Mouse (Mus musculus) embryonic facial prominence, embryonic 13.5 days (tissue): ENCODE data around the gene Aagab. TPM values are rescaled to one million over a fixed set of nuclear protein-coding genes. Genes with fewer than 3 reads are reported as not detected.
A peak's percentile ranks its signal among the peaks of the same experiment; 100 is the strongest.

Source experiments
- ATAC-seq: fragments of 200-750 bp; cut with Nextera tagmentation; 2 replicates; pipeline ENCODE4 v1.8.0; 2017; ENCODE audit warnings: low read depth; ENCODE audit not compliant: insufficient number of reproducible peaks, insufficient read depth, low FRiP score, low TSS enrichment
- H3K27ac ChIP-seq: fragments of 300-500 bp; sonication (generic); 2 replicates; pipeline ENCODE4 v1.5.1; 2015; ENCODE audit warnings: moderate library complexity, mild to moderate bottlenecking, inconsistent platforms
- H3K27me3 ChIP-seq: fragments of 300-500 bp; sonication (generic); 2 replicates; pipeline ENCODE4 v1.6.1; 2015; ENCODE audit warnings: mild to moderate bottlenecking, inconsistent platforms
- H3K36me3 ChIP-seq: fragments of 300-500 bp; sonication (generic); 2 replicates; pipeline ENCODE4 v1.6.1; 2015; ENCODE audit warnings: mild to moderate bottlenecking, inconsistent platforms
- H3K4me1 ChIP-seq: fragments of 300-500 bp; sonication (generic); 2 replicates; pipeline ENCODE4 v1.6.1; 2015; ENCODE audit warnings: inconsistent platforms
- H3K4me2 ChIP-seq: fragments of 300-500 bp; sonication (generic); 2 replicates; pipeline ENCODE4 v1.6.1; 2015; ENCODE audit warnings: moderate library complexity, mild to moderate bottlenecking, inconsistent platforms
- H3K4me3 ChIP-seq: fragments of 300-500 bp; sonication (generic); 2 replicates; pipeline ENCODE4 v1.5.1; 2015; ENCODE audit warnings: mild to moderate bottlenecking, inconsistent platforms
- H3K9ac ChIP-seq: fragments of 300-500 bp; sonication (generic); 2 replicates; pipeline ENCODE4 v1.6.1; 2015; ENCODE audit warnings: mild to moderate bottlenecking, inconsistent platforms
- H3K9me3 ChIP-seq: fragments of 300-500 bp; sonication (generic); 2 replicates; pipeline ENCODE4 v1.6.1; 2016; ENCODE audit warnings: inconsistent platforms
- WGBS: fragments of 180-500 bp; shearing (Covaris S2); methylation state at CpG from one replicate; pipeline ENCODE4 v1.1.7; 2015; ENCODE audit warnings: mixed read lengths; 5-methylcytosine and 5-hydroxymethylcytosine counted together
- polyA plus RNA-seq: library from polyadenylated mRNA; unstranded; fragments of >200 nt; fragmentation: Nextera tagmentation; extraction: Ambion mirVana; gene quantifications from 2 replicates; pipeline ENCODE4 v1.2.1, GENCODE M21; 2015

The Aagab gene
- polyA plus RNA-seq, 1 experiment from 2014 or later: 28.9 TPM

DNA sequence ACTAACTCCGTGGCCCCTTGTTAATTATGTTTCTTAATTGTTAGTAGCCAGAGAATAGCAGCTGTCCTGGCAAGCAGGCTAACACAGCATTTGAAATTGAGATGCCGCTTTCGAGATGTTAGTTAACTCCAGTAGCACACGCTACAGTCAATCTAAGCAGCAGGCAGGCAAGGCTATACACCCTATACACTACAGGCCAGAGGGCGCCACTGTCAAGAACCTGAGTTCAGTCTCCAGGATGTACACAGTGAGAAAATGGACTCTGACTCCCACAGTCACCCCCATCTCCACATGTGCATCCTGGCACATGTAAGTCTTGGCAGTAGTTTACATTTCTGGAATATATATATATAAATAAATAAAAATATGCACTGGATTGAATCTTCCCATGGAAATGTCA lies 22.8 kb upstream of the Aagab start:
- 80% methylated on average over 5 of the region's 5 CpGs for WGBS
- H3K4me1 ChIP-seq: peaks cover 8% of the 10 kb centered on the region; the same call in 1 of the 2 replicates
- H3K4me3 ChIP-seq: no peak overlapping the region
- no peaks in the 10 kb centered on the region for H3K9me3 ChIP-seq
- H3K9ac ChIP-seq: no peak overlapping the region
- H3K27ac ChIP-seq: no peak overlapping the region
- no peak for ATAC-seq
- H3K4me2 ChIP-seq: no peak overlapping the region
- no peaks in the 10 kb centered on the region for H3K36me3 ChIP-seq
- peaks cover 16% of the 10 kb centered on the region for H3K27me3 ChIP-seq

DNA sequence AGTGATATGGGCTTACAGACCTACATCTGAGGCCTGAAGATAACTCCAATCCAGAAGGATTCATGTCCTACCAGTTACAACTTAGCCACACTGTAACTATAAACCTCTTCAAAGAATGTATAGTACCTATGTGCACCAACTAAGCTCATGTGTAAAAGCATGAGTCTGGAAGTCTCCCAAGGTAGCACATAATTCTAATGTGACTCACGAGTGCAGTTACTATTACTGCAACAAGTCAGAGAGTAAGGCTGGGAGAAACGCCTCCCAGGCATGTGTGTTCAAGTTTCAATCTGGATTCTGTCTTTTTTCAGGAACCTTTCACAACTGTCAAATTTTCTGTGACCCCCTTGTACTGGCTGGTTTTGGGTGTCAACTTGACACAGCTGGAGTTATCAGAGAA lies 22.4 kb upstream of the Aagab start:
- 41% methylated on average over 2 of the region's 2 CpGs for WGBS
- Histone ChIP-seq H3K9ac (no peak overlapping the region), H3K27me3 (peaks cover 16% of the 10 kb centered on the region), H3K27ac (no peak overlapping the region), H3K9me3 (no peaks in the 10 kb centered on the region), H3K36me3 (no peaks in the 10 kb centered on the region), H3K4me3 (no peak overlapping the region), H3K4me1 (peaks cover 8% of the 10 kb centered on the region; the same call in 1 of the 2 replicates), H3K4me2 (no peak overlapping the region)
- no peak for ATAC-seq

DNA sequence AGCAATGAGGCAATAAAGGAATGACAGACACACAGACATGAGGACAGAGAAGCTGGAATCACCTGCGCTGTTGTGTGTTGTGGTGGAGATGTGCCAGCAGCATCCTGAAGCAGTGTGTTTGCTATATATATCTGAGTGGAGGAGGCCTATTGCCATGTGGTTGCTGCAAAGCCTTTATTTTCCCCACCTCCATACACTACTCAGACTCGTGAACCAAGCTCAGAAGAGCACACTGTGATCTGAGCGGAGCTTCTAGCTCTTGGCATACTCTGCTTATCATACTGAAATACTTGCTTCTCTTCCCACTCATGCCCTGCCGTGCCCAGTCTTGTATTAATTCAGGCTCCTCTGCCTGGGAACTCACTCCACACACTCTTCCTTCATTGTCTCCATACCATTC lies 20.7 kb upstream of the Aagab start:
- Histone ChIP-seq H3K4me2 (no peak overlapping the region), H3K4me1 (peaks cover 5% of the 10 kb centered on the region; the same call in 1 of the 2 replicates), H3K4me3 (no peak overlapping the region), H3K27me3 (peaks cover 16% of the 10 kb centered on the region), H3K27ac (no peak overlapping the region), H3K9ac (no peak overlapping the region), H3K9me3 (no peaks in the 10 kb centered on the region), H3K36me3 (no peaks in the 10 kb centered on the region)
- WGBS: 74% methylated on average over 4 of the region's 4 CpGs
- no peak for ATAC-seq

DNA sequence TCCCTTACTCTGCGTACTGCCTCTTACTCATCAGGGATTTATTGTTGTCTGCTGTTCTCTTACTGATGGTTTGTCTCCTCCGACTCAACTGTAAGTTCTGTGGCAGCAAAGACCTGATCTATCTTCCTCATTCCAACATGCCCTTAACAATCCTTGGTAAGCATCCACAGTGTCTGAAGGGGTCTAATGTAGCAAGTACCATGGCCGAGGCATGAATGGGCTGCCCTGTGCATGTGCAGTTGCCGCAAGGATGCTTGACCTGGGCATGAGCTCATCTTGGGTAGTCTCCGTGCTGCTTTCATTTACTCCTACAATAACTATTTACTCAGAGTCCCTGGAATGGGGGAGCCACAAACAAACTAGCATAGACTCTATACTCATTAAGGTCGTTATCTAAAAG lies 17.2 kb upstream of the Aagab start:
- Histone ChIP-seq H3K27ac (no peak overlapping the region), H3K9ac (no peak overlapping the region), H3K4me2 (no peak overlapping the region), H3K27me3 (no peaks in the 10 kb centered on the region), H3K4me3 (no peak overlapping the region), H3K4me1 (peaks cover 5% of the 10 kb centered on the region; the same call in 1 of the 2 replicates), H3K9me3 (no peaks in the 10 kb centered on the region), H3K36me3 (no peaks in the 10 kb centered on the region)
- no peak for ATAC-seq
- 90% methylated on average over 6 of the region's 6 CpGs for WGBS

DNA sequence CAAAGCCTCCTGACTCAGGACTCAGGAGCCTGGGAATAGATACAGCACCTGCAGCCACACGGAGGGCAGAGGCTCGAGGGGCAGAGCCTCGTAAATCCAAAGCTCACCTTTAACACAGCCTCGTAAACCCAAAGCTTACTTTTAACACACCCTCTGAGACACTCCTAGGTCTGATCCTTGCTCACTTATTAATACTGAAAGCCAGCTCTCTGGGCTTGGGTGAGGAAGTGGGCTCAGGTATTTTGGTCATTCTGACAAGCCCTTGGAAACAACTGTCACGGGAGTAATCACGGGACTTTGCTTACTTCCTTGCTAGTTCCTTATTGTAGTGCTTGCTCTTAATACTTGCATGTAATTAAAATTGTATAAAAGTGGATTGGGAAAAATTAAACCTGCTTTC lies 13.3 kb upstream of the Aagab start:
- Histone ChIP-seq H3K4me1 (no peaks in the 10 kb centered on the region), H3K9me3 (no peaks in the 10 kb centered on the region), H3K9ac (no peak overlapping the region), H3K27me3 (no peaks in the 10 kb centered on the region), H3K4me3 (no peak overlapping the region), H3K27ac (no peak overlapping the region), H3K4me2 (no peak overlapping the region), H3K36me3 (no peaks in the 10 kb centered on the region)
- WGBS: 81% methylated on average over 6 of the region's 6 CpGs
- ATAC-seq: no peak

DNA sequence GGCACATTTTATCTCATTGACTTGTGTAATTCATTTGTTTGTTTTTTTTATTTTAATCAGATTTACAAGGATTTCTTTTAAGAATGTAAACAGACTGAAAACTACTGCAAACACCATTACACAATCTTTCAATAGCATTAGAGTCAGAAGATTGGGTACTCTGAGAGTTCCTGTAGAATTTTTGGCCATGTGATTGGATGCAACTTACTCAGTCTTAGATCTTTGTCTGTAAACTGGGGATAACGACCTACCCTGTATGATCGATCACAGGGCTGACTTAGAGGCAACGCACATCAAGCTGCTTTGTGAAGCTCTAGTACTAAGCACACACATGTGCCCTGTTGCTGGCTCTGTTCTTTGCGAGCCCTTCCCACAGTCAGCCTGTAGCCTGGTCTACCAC lies 11.9 kb upstream of the Aagab start:
- Histone ChIP-seq H3K27ac (no peak overlapping the region), H3K4me2 (no peak overlapping the region), H3K9ac (no peak overlapping the region), H3K9me3 (no peaks in the 10 kb centered on the region), H3K27me3 (no peaks in the 10 kb centered on the region), H3K36me3 (no peaks in the 10 kb centered on the region), H3K4me1 (no peaks in the 10 kb centered on the region), H3K4me3 (no peak overlapping the region)
- WGBS: 83% methylated on average over 4 of the region's 4 CpGs
- ATAC-seq: no peak

DNA sequence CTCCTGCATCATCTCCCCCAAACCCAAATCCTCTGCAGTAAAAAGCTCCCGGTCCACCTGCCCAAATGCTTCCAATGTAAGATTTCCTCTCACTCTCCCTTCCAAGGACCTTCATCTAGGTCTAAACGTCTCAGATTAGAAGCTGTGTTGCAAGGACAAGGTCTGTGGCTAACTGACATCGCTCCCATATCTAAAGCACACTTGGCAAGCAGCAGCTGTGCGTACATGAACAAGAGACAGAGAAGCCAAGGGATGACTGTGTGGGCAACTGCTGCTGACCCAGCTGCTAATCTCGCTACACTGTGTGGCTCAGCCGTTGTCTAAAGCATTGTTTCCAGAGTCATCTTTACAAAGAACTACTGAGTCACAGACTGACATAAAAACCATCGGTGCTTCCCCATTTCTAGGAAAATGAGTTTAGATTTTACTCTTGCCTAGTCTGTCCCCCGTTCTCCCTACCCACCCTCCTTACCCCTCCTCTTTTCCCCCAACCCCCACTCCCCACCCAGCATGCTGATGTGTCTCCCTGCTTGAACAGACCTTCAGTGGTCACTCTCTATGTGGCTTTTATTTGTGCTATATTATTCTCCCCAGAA lies 10.7 kb upstream of the Aagab start:
- WGBS: 89% methylated on average over 8 of the region's 8 CpGs
- H3K4me2 ChIP-seq: no peak overlapping the region
- no peaks in the 10 kb centered on the region for H3K9me3 ChIP-seq
- H3K27ac ChIP-seq: no peak overlapping the region
- H3K4me3 ChIP-seq: no peak overlapping the region
- H3K9ac ChIP-seq: no peak overlapping the region
- H3K4me1 ChIP-seq: no peaks in the 10 kb centered on the region
- no peaks in the 10 kb centered on the region for H3K27me3 ChIP-seq
- no peak for ATAC-seq
- H3K36me3 ChIP-seq: no peaks in the 10 kb centered on the region

DNA sequence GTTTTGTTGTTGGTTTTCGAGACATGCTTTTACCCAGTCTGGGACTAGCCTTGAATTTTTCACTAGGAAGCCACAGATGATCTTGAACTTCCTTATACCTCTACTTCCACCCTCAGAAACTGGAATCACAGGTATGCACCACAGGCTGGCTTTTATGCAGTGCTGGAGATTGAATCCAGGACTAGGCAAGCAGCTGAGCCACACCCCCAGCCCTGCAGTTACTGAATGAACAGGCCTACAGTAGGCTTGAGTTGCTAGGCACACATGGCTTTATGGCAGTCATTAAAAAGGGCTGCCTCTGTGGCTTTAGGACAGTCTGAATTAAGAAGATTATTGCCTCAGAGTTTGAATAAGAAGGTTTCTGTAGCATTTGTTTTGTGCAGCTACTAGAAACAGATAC lies 7.4 kb upstream of the Aagab start:
- Histone ChIP-seq H3K4me1 (no peaks in the 10 kb centered on the region), H3K27ac (no peak overlapping the region)
- WGBS: 100% methylated on average over 1 of the region's 1 CpGs

DNA sequence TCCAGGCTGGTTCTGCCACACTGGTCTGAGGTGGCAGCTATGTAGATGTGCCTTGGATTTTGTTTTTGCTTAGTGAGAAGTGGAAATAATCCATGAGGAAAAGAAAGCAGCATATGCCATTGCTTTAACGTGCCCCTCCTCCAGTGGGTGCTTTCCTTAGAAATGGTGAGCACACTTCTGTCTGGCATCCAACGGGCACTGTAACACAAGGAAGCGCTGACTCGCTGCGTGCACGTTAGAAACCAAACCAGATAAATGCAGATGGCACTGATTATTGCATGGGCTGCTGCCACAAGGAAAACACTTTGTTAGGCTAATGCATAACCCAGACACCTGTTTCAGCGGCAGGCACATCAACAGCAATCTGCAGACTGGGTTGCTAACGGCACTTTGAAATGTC lies 6.8 kb upstream of the Aagab start:
- no peaks in the 10 kb centered on the region for H3K36me3 ChIP-seq
- 79% methylated on average over 8 of the region's 8 CpGs for WGBS
- H3K4me1 ChIP-seq: no peaks in the 10 kb centered on the region
- H3K9me3 ChIP-seq: no peaks in the 10 kb centered on the region
- no peaks in the 10 kb centered on the region for H3K27me3 ChIP-seq
- no peak overlapping the region for H3K4me3 ChIP-seq
- H3K27ac ChIP-seq: no peak overlapping the region
- ATAC-seq: no peak
- H3K4me2 ChIP-seq: no peak overlapping the region
- no peak overlapping the region for H3K9ac ChIP-seq

More for the DNA sequence above, 7.4 kb upstream of the Aagab start:
- H3K36me3 ChIP-seq: no peaks in the 10 kb centered on the region
- H3K27me3 ChIP-seq: no peaks in the 10 kb centered on the region
- H3K9ac ChIP-seq: no peak overlapping the region
- ATAC-seq: no peak
- H3K4me3 ChIP-seq: no peak overlapping the region
- H3K4me2 ChIP-seq: no peak overlapping the region
- H3K9me3 ChIP-seq: no peaks in the 10 kb centered on the region

DNA sequence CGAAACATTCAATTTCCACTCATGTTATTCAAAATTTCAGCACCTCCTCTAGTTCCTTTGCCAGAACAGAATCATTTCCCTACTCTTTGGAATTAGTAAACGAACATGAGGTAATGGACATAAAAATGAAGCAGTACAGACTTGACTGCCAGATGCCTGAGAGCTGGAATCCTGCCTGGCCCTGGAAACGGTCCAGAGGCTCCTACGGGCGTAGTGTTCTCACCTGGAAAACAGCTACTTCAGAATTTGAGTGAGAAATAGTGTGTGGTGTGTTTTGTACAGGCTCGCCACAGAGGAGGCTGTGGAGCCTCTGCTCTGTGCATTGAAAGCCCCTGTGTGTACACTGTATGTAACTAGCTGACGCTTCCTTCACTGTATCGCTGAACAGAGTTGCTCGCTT lies 5.8 kb upstream of the Aagab start:
- H3K4me2 ChIP-seq: no peak overlapping the region
- H3K27me3 ChIP-seq: no peaks in the 10 kb centered on the region
- H3K27ac ChIP-seq: no peak overlapping the region
- no peak for ATAC-seq
- no peak overlapping the region for H3K4me3 ChIP-seq
- H3K36me3 ChIP-seq: no peaks in the 10 kb centered on the region
- H3K4me1 ChIP-seq: no peaks in the 10 kb centered on the region
- H3K9ac ChIP-seq: no peak overlapping the region
- H3K9me3 ChIP-seq: no peaks in the 10 kb centered on the region
- WGBS: 74% methylated on average over 9 of the region's 9 CpGs

DNA sequence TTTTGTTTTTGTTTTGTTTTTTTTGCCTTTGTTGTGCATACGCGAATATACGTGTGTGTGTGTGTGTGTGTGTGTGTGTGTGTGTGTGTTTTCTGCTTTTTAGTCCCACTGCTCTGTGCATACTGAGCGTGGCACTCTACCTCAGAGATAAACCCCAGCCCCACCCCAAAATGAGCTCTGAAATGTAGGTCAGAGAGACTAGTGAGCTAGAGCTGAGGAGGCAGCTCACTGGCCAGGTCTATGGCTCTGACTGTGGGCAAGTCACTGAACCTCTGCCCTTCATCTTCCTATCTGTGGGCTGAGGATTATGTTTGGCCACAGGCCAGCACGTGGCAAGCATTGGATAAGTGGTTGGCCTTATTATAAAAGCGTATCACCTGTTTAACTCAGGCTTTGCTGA lies 1.4 kb downstream of the Aagab start:
- no peak overlapping the region for H3K4me3 ChIP-seq
- no peak for ATAC-seq
- 64% methylated on average over 6 of the region's 6 CpGs for WGBS

DNA sequence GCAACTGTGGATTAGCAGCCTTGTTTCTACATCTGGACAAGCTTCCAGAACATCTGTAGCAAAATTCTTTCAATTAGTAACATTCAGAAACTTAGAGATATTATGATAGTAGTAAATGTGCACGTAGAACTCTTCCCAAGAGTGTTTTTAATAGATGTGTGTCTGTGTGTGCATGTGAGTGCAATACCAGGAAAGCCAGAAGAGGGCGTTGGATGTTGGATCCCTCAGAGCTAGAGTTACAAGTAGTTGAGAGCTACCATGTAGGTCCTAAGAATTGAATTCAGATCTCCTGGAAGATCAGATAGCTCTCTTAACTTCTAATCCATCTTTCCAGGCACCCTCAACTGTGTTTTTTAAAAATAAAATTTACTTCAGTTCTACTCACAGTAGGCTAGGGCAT lies 4.1 kb downstream of the Aagab start:
- Histone ChIP-seq H3K36me3 (no peaks in the 10 kb centered on the region), H3K4me3 (no peak overlapping the region), H3K9ac (no peak overlapping the region), H3K4me2 (no peak overlapping the region), H3K27me3 (no peaks in the 10 kb centered on the region), H3K27ac (no peak overlapping the region), H3K4me1 (peaks cover 43% of the 10 kb centered on the region), H3K9me3 (no peaks in the 10 kb centered on the region)
- ATAC-seq: no peak
- WGBS: 58% methylated on average over 2 of the region's 2 CpGs

More for the DNA sequence above, 1.4 kb downstream of the Aagab start:
- Histone ChIP-seq H3K4me2 (peak overlapping the region; percentile 73), H3K36me3 (no peaks in the 10 kb centered on the region), H3K9me3 (no peaks in the 10 kb centered on the region), H3K27me3 (no peaks in the 10 kb centered on the region), H3K4me1 (peaks cover 21% of the 10 kb centered on the region), H3K9ac (no peak overlapping the region), H3K27ac (no peak overlapping the region)
